Mouse (Mus musculus): ENCODE data around the gene Kmt2b. TPM values are rescaled to one million over a fixed set of nuclear protein-coding genes. Genes with fewer than 3 reads are reported as not detected.

Kmt2b gene
- polyA plus RNA-seq, 1 experiment from 2014 or later, result 13.6 TPM

- no peaks in the 10 kb centered on the region for H3K27me3 ChIP-seq (ENCODE audit: control insufficient read depth, insufficient read depth, low read length)
- no peaks in the 10 kb centered on the region for H3K9me3 ChIP-seq (ENCODE audit: control insufficient read depth, low read length)
- H3K4me1 ChIP-seq (ENCODE audit: control insufficient read depth, insufficient read depth, low read length), result peaks cover 24% of the 10 kb centered on the region
- no peak for ATAC-seq (ENCODE audit: low FRiP score, low TSS enrichment)
- 86% methylated on average over 13 of the region's 13 CpGs for WGBS
- H3K9ac ChIP-seq (ENCODE audit: low read depth, low read length), result peak overlapping the region; percentile 64; the same call in 1 of the 2 replicates
- H3K36me3 ChIP-seq (ENCODE audit: control insufficient read depth, insufficient read depth, low read length), result peaks cover 33% of the 10 kb centered on the region
- peak overlapping the region; percentile 44; the same call in 1 of the 2 replicates for H3K4me3 ChIP-seq (ENCODE audit: low read length)
- no peak overlapping the region for H3K27ac ChIP-seq (ENCODE audit: low read depth, low read length)
- H3K4me2 ChIP-seq (replicated peaks; ENCODE audit: low read depth, low read length), result peak overlapping the region; percentile 66; the same call in 1 of the 2 replicates
Measured at GRCm38 (mm10) chr7:30557901-30558514, 30.5 kb downstream of the Kmt2b start.

- Histone ChIP-seq H3K27ac (ENCODE audit: low read depth, low read length) (no peak overlapping the region), H3K4me2 (replicated peaks; ENCODE audit: low read depth, low read length) (no peak overlapping the region), H3K4me3 (ENCODE audit: low read length) (no peak overlapping the region), H3K4me1 (ENCODE audit: control insufficient read depth, insufficient read depth, low read length) (peaks cover 22% of the 10 kb centered on the region), H3K27me3 (ENCODE audit: control insufficient read depth, insufficient read depth, low read length) (no peaks in the 10 kb centered on the region), H3K9ac (ENCODE audit: low read depth, low read length) (no peak overlapping the region), H3K36me3 (ENCODE audit: control insufficient read depth, insufficient read depth, low read length) (peaks cover 33% of the 10 kb centered on the region), H3K9me3 (ENCODE audit: control insufficient read depth, low read length) (no peaks in the 10 kb centered on the region)
- 94% methylated on average over 18 of the region's 18 CpGs for WGBS
- no peak for ATAC-seq (ENCODE audit: low FRiP score, low TSS enrichment)
Measured at GRCm38 (mm10) chr7:30556894-30557536, 31.5 kb downstream of the Kmt2b start.

DNA sequence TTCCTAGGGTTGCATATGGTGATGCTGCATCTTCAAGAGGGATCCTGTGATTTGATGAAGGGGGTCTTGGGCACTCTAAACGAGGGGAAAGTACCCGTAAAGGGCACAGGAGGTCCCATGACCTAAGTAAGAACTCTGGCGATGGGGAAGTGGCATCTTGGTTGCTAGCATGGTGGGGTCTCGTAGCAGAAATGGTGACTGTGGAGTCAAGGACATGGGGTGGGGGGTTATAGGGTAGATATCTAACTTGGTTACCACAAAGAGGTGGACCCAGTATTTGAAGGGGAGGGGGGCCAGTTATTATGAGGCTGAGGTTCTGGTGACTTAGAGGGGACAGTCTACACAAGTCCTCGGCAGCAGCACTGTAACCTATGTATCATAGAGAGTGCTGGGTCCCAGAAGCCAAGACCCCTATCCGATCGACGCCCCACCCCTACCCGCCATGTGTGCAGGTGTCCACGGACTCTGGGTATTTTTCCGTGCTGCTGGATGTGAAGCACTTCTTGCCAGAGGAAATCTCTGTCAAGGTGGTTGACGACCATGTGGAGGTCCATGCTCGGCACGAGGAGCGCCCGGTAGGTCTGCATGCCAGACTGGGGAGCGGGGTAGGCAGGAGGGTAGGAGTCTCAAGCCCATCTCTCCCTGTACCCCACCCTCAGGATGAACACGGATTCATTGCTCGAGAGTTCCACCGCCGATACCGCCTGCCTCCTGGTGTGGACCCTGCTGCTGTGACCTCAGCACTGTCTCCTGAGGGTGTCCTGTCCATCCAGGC is 34.5 kb downstream of the Kmt2b start:
- no peak overlapping the region for H3K27ac ChIP-seq (ENCODE audit: low read depth, low read length)

GRCm38 (mm10) chr7:30553021-30553589 is 35.4 kb downstream of the Kmt2b start:
- Histone ChIP-seq H3K4me2 (replicated peaks; ENCODE audit: low read depth, low read length) (peak overlapping the region; percentile 92), H3K4me1 (ENCODE audit: control insufficient read depth, insufficient read depth, low read length) (peaks cover 9% of the 10 kb centered on the region), H3K36me3 (ENCODE audit: control insufficient read depth, insufficient read depth, low read length) (peaks cover 43% of the 10 kb centered on the region), H3K4me3 (ENCODE audit: low read length) (peak overlapping the region; percentile 76), H3K27ac (ENCODE audit: low read depth, low read length) (peak overlapping the region; percentile 79; the same call in 1 of the 2 replicates), H3K9ac (ENCODE audit: low read depth, low read length) (peak overlapping the region; percentile 70), H3K27me3 (ENCODE audit: control insufficient read depth, insufficient read depth, low read length) (no peaks in the 10 kb centered on the region), H3K9me3 (ENCODE audit: control insufficient read depth, low read length) (no peaks in the 10 kb centered on the region)
- no peak for ATAC-seq (ENCODE audit: low FRiP score, low TSS enrichment)
- WGBS, result 5% methylated on average over 23 of the region's 23 CpGs

More for the DNA sequence above, 34.5 kb downstream of the Kmt2b start:
- ATAC-seq (ENCODE audit: low FRiP score, low TSS enrichment), result no peak
- WGBS, result 86% methylated on average over 22 of the region's 22 CpGs
- no peaks in the 10 kb centered on the region for H3K27me3 ChIP-seq (ENCODE audit: control insufficient read depth, insufficient read depth, low read length)
- H3K9ac ChIP-seq (ENCODE audit: low read depth, low read length), result peak overlapping the region; percentile 70; the same call in 1 of the 2 replicates
- no peaks in the 10 kb centered on the region for H3K9me3 ChIP-seq (ENCODE audit: control insufficient read depth, low read length)
- peak overlapping the region; percentile 76; the same call in 1 of the 2 replicates for H3K4me3 ChIP-seq (ENCODE audit: low read length)
- peak overlapping the region; percentile 92 for H3K4me2 ChIP-seq (replicated peaks; ENCODE audit: low read depth, low read length)
- peaks cover 17% of the 10 kb centered on the region for H3K4me1 ChIP-seq (ENCODE audit: control insufficient read depth, insufficient read depth, low read length)
- peaks cover 34% of the 10 kb centered on the region for H3K36me3 ChIP-seq (ENCODE audit: control insufficient read depth, insufficient read depth, low read length)

GRCm38 (mm10) chr7:30552102-30553020 is 36.2 kb downstream of the Kmt2b start, which contains the start of the genes Hspb6 and Proser3:
TSS of gene Hspb6 (plus strand) at chr7:30552178.
TSS of gene Proser3 (minus strand) at chr7:30552299.
- Histone ChIP-seq H3K9ac (ENCODE audit: low read depth, low read length) (peak within 1 kb of the TSS; percentile 70), H3K4me3 (ENCODE audit: low read length) (peak within 1 kb of the TSS; percentile 76), H3K36me3 (ENCODE audit: control insufficient read depth, insufficient read depth, low read length) (peaks cover 49% of the 10 kb centered on the region), H3K4me2 (replicated peaks; ENCODE audit: low read depth, low read length) (peak within 1 kb of the TSS; percentile 92), H3K27me3 (ENCODE audit: control insufficient read depth, insufficient read depth, low read length) (no peaks in the 10 kb centered on the region), H3K9me3 (ENCODE audit: control insufficient read depth, low read length) (no peaks in the 10 kb centered on the region), H3K27ac (ENCODE audit: low read depth, low read length) (peak within 1 kb of the TSS; percentile 98), H3K4me1 (ENCODE audit: control insufficient read depth, insufficient read depth, low read length) (peaks cover 8% of the 10 kb centered on the region; the same call in 1 of the 2 replicates)
- under 1% methylated on average over 44 of the region's 44 CpGs for WGBS
- peak; percentile 95 for ATAC-seq (ENCODE audit: low FRiP score, low TSS enrichment)

DNA sequence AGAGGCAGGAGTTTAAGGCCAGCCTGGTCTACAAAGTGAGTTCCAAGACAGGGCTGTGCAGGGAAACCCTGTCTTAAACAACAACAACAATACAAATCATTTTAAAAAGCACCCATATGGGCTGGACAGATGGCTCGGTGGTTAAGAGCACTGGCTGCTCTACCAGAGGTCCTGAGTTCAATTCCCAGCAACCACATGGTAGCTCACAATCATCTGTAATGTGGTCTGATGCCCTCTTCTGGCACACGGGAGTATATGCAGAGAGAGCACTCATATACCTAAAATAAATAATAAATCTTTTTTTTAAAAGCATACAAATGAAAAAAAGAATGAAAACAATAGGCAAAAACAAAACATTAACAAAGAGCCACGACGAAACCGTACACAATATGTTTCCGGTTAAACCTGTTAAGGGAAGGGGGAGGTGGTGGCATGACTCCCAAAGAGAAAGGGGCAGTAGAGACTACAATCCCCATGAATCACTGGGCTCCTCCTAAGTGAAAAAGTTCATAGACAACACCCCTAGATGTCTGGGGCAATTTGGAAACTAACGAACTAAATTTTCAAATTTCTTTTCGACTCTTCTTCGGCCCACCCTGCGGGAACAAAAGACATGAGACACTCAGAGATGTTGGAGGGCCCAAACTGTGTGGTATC is 37.0 kb downstream of the Kmt2b start:
- H3K27me3 ChIP-seq (ENCODE audit: control insufficient read depth, insufficient read depth, low read length), result no peaks in the 10 kb centered on the region
- H3K9ac ChIP-seq (ENCODE audit: low read depth, low read length), result peak overlapping the region; percentile 70
- peak overlapping the region; percentile 38 for H3K4me2 ChIP-seq (replicated peaks; ENCODE audit: low read depth, low read length)
- peaks cover 45% of the 10 kb centered on the region for H3K36me3 ChIP-seq (ENCODE audit: control insufficient read depth, insufficient read depth, low read length)
- peak overlapping the region; percentile 76 for H3K4me3 ChIP-seq (ENCODE audit: low read length)
- H3K9me3 ChIP-seq (ENCODE audit: control insufficient read depth, low read length), result no peaks in the 10 kb centered on the region
- ATAC-seq (ENCODE audit: low FRiP score, low TSS enrichment), result peak; percentile 61
- peak overlapping the region; percentile 98 for H3K27ac ChIP-seq (ENCODE audit: low read depth, low read length)
- WGBS, result 3% methylated on average over 10 of the region's 10 CpGs
- peaks cover 8% of the 10 kb centered on the region; the same call in 1 of the 2 replicates for H3K4me1 ChIP-seq (ENCODE audit: control insufficient read depth, insufficient read depth, low read length)

DNA sequence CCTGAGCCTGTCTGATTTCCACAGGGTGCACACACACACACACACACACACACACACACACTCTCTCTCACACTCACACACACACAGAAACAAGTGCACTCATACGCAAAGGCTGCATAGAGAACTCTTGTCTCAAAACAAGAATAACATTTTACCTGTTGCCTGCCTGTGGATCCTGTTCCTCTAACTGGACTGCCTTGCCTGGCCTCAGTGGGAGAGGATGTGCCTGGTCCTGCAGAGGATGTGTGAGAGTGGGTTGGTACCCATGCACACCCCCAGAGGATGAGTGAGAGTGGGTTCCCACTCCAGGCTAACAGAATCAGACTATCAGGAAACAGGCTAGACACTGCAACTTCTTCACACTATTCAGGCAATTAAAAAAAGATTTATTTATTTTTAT is 37.9 kb downstream of the Kmt2b start:
- Histone ChIP-seq H3K4me3 (ENCODE audit: low read length) (no peak overlapping the region), H3K27ac (ENCODE audit: low read depth, low read length) (no peak overlapping the region), H3K9me3 (ENCODE audit: control insufficient read depth, low read length) (no peaks in the 10 kb centered on the region), H3K4me1 (ENCODE audit: control insufficient read depth, insufficient read depth, low read length) (peaks cover 8% of the 10 kb centered on the region; the same call in 1 of the 2 replicates), H3K36me3 (ENCODE audit: control insufficient read depth, insufficient read depth, low read length) (peaks cover 44% of the 10 kb centered on the region), H3K4me2 (replicated peaks; ENCODE audit: low read depth, low read length) (no peak overlapping the region), H3K9ac (ENCODE audit: low read depth, low read length) (no peak overlapping the region), H3K27me3 (ENCODE audit: control insufficient read depth, insufficient read depth, low read length) (no peaks in the 10 kb centered on the region)
- WGBS, result 93% methylated on average over 1 of the region's 1 CpGs
- ATAC-seq (ENCODE audit: low FRiP score, low TSS enrichment), result no peak
